In the genomic region with DNA sequence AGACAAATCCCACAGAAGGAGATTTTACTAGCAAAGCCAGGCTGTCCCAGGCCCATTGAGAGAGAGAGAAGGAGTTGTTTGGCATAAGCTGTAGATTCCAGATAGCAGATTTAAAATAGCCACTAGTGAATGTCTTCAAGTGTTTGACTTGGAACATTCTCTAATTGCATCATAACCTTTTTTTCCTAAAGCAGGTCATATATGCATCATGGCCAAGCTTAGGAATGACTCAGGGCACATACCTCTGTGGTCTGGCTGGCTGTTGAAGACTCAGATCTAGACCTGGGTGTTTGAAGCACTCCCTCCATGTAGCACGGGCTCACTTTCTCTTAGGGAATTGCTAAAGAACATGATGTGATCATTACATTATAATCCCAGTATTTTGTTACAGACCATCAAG, we compare ENCODE assay signal across 25 mouse cellular contexts. TPM values are rescaled to one million over a fixed set of nuclear protein-coding genes. Genes with fewer than 3 reads are reported as not detected.
"Had no signal": no experiment of that assay in that cellular context is flagged by ENCODE, and none has a peak within 500 bp of the region (broad histone marks: within the 10 kb centered on the region; RNA-seq: fewer than 3 reads in every experiment).

No protein-coding gene starts in this region.

- H3K27me3 ChIP-seq: hindbrain, embryonic 12.5 days; intestine, embryonic 15.5 days had no signal

- H3K36me3 ChIP-seq: hindbrain, embryonic 10.5 days; hindbrain, embryonic 12.5 days; intestine, embryonic 15.5 days had no signal

- H3K27ac ChIP-seq: gastrocnemius, adult 2 months; hindbrain, embryonic 10.5 days; hindbrain, embryonic 12.5 days; hindbrain, embryonic 14.5 days; intestine, embryonic 15.5 days; layer of hippocampus, adult 2 months; left cerebral cortex, adult 2 months had no signal

- H3K9me3 ChIP-seq: hindbrain, embryonic 10.5 days; hindbrain, embryonic 12.5 days; intestine, embryonic 15.5 days had no signal

- H3K4me3 ChIP-seq: gastrocnemius, adult 2 months; hindbrain, embryonic 10.5 days; hindbrain, embryonic 12.5 days; intestine, embryonic 15.5 days; layer of hippocampus, adult 2 months; left cerebral cortex, adult 2 months had no signal

- H3K9ac ChIP-seq: hindbrain, embryonic 12.5 days; hindbrain, embryonic 14.5 days; intestine, embryonic 15.5 days had no signal

- ATAC-seq: forebrain, embryonic 16.5 days; hindbrain, embryonic 16.5 days; inflammation-experienced regulatory T-cells, adult 6 months; intestine, embryonic 15.5 days; intestine, postnatal 0 days had no signal

- H3K4me1 ChIP-seq: hindbrain, embryonic 10.5 days; hindbrain, embryonic 12.5 days; intestine, embryonic 15.5 days had no signal

- H3K4me2 ChIP-seq: heart, embryonic 11.5 days; hindbrain, embryonic 12.5 days; hindbrain, embryonic 14.5 days; intestine, embryonic 15.5 days; liver, embryonic 11.5 days had no signal

- DNase-seq: gastrocnemius, adult 2 months; gastrocnemius, postnatal 10 days; gastrocnemius, postnatal 25 days; heart, adult 18-20 months; heart, postnatal 14 days; heart, postnatal 36 days; kidney, adult 18-20 months; kidney, adult 9 months; kidney, postnatal 10 days; kidney, postnatal 25 days; kidney, postnatal 4 days; liver had no signal

RNA-seq across cellular contexts. Expression of a gene that starts 12.6 kb away (rescaled TPM):
- total RNA-seq: granulocyte monocyte progenitor cell, adult 5-6 weeks had no signal
